Mouse (Mus musculus) fat pad, adult 2 months (tissue): Measurements from ENCODE around the gene Chst11.

ENCODE experiments used
- DNase-seq: peaks from one replicate; pipeline ENCODE4 v3.0.0-alpha.2; 2011; ENCODE audit warnings: low read depth, low spot score; ENCODE audit errors: extremely low read depth

Gene Chst11

GRCm38 (mm10) chr10:82989418-82990025, 4.2 kb downstream of the Chst11 start:
- DNase-seq = no peak

GRCm38 (mm10) chr10:82990918-82991317, 5.6 kb downstream of the Chst11 start:
- no peak for DNase-seq

DNA sequence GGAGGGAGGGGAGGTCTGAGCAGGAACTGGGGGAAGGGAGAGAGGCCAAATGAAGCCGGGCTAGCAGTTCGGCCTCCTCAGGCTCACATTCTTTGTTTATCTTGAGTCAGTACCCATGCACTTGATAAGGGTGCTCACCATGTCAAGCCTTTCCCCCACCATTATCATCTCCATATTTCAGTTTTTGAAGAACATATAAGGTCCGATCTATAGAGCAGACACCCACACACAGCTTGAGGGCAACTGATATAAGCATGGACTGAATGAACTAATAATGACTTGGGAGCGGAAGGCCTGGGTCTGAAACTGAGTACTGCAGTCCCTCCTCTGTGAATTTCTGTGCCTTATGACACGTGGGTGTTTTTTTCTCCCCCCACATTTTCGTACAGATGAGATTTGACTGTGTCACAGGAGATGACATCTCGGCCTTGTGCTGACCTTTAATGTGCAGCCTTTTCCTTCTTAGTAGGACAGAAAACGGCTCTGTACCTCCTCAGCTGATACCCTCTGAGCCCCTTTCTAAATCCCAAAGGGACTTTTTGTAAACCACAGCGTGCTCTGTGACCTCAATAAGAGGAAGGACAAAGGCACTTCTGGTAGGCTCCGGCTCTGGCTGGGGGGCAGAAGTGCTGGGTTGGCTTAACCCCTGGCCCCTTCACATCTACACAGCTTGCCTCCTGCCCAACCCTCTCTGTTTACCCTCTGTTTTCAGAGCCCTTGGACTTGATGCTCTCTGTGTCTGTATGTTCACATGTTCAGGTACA, 6.6 kb downstream of the Chst11 start:
- no peak for DNase-seq

- DNase-seq = no peak
These were observed 9.0 kb downstream of the Chst11 start for GRCm38 (mm10) chr10:82994284-82994683.

GRCm38 (mm10) chr10:82997460-82997859, 12.2 kb downstream of the Chst11 start:
- DNase-seq = no peak

- no peak for DNase-seq
These were observed 14.9 kb downstream of the Chst11 start for GRCm38 (mm10) chr10:83000169-83000568.

DNA sequence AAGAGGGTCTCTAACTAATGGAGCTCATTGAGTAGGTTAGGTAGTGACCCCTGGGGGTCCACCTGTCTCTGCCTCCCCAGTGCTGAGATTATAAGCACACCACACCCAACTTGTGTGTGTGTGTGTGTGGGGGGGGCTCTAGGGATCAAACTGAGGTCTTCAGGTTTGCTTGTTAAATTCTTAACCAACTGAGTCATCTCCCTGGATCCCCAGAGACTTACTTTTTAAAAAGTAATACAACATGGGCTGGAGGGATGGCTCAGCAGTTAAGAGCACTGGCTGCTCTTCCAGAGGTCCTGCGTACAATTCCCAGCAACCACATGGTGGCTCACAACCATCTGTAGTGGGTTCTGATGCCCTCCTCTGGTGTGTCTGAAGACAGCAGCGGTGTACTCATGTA, 15.4 kb downstream of the Chst11 start:
- no peak for DNase-seq

- no peak for DNase-seq
These were observed 18.6 kb downstream of the Chst11 start for GRCm38 (mm10) chr10:83003899-83004298.

DNA sequence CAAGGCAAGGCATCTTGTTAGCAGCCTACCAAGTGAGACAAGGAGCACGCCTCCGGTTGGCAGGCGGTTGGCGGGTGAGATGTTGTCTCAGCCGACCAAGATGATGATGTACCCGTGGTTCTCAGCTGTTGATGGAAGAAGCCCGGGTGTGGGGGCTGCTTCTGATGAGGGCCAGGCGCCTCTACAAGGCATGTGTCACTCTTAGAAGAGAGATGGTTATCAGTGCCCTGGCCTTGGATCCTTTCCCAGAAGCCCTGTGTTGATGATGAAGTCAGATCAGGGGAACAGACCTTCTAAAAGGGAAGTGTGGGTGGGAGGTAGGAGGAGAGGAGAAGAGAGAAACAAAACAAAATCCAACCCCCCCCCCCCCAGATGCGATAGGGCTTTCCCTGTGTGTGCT, 19.1 kb downstream of the Chst11 start:
- DNase-seq = no peak

DNA sequence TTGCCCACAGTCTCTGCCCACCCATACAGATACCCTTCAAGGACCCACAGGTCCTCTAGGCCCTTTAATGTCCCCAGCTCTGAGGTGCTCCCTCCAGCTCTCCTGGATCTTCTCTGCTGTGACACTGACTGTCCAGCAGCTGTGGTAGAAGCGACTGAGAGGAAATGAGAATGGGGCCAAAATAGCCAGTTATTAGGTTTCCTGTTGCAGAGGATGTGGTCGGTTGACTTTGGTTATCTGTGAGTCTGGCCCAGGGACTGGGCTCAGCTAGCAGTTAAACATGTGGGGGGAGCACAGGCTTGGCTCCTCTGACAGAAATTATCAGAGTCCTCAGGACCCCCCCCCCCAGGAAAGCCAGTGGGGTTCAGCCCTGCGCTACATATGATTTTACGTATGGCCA, 19.7 kb downstream of the Chst11 start:
- DNase-seq = no peak

GRCm38 (mm10) chr10:83006258-83006657, 21.0 kb downstream of the Chst11 start:
- no peak for DNase-seq

GRCm38 (mm10) chr10:83013984-83014383, 28.7 kb downstream of the Chst11 start:
- no peak for DNase-seq

GRCm38 (mm10) chr10:83015919-83016318, 30.6 kb downstream of the Chst11 start:
- no peak for DNase-seq

GRCm38 (mm10) chr10:83016779-83017178, 31.5 kb downstream of the Chst11 start:
- no peak for DNase-seq

- no peak for DNase-seq
These were observed 32.6 kb downstream of the Chst11 start for GRCm38 (mm10) chr10:83017760-83018498.

DNA sequence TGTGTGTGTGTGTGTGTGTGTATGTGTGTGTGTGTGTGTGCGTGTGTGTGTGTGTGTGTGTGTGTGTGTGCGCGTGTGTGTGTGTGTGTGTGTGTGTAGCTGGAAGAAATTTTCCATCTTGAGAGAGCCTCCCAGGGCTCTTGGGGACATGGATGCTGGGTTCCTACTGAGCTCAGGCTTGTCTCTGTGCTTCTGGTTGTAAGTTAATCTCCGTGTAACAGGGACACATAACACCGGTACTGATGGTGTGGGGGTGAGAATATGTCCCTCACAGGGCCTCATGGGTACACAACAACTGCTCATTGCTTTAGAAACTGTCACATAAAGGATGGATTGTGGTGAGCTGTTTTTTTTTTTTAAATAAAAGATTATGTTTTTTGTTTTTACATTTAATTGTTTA, 33.2 kb downstream of the Chst11 start:
- no peak for DNase-seq

DNA sequence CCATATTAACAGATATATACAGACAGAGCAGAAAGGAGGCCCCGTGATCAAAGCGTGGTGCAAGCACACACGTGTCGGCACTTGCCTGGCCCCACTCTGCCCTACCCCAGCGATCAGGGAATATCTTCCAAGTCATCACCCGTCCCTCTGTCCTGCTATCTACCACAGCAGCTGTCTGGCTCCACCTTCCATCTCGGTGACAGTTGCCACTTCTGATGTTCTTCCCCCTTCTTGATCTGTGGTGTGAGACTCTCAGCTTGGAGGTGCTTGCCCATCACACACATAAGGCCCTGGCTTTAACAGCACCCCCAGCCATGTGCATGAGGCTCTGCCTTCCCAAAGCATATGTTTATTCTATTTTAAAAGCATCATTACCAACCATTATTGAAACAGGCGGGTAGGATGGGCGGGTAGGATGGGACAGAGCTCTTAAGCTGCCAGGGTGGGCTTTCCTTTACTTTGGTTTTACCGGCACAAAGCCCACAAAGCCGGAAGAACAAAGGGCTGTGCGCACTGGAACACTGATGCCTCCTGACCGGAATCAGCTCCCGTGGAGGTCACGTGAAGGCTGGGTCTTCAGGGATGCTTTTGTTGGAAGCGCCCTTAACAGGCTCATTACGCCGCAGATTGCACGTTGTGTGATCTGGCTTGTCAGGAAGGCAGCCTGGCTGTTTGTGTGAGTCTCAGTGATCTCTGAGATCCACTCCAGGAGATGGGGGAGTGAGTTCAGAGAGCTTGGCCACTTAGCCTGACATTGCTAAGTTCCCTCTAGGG, 34.4 kb downstream of the Chst11 start:
- DNase-seq = no peak

GRCm38 (mm10) chr10:83022616-83023015, 37.3 kb downstream of the Chst11 start:
- DNase-seq = no peak

DNA sequence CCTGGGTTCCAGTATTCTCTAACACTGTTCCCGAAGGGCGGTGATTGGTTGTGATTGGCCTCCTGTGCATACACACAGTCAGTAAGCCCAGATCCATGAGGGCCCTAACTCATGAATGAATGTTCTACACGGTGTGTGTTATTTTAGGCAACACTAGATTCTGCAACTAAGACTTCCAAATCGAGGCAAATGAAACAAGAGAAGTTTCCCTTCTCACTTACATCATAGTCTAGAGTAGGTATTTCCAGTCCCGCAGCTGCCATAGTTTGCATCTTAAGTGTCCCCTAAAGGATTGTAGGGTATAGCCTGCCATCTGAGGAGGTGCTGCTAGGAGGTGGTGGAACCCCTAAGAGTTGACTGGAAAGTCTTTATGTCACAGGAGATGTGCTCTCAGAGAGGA, 40.9 kb downstream of the Chst11 start:
- no peak for DNase-seq

DNA sequence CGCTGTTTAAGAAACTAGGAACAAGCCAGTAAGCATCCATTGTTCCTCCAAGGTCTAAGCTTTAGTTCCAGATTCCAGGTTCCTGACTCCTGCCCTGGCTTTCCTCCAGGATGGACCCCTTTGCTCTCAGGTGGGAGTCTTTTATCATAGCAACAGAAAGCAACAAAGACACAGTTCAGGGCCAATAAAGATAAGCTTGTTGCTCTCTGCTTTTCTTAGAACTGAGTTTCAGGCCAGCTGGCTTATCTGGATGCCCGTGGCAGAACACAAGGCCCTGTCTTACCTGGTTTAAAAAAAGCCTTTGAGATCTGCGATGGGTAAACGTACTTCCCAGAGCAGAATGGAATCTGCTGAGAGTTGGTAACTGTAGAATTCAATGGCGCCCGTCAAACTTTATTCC, 42.4 kb downstream of the Chst11 start:
- DNase-seq = no peak

DNA sequence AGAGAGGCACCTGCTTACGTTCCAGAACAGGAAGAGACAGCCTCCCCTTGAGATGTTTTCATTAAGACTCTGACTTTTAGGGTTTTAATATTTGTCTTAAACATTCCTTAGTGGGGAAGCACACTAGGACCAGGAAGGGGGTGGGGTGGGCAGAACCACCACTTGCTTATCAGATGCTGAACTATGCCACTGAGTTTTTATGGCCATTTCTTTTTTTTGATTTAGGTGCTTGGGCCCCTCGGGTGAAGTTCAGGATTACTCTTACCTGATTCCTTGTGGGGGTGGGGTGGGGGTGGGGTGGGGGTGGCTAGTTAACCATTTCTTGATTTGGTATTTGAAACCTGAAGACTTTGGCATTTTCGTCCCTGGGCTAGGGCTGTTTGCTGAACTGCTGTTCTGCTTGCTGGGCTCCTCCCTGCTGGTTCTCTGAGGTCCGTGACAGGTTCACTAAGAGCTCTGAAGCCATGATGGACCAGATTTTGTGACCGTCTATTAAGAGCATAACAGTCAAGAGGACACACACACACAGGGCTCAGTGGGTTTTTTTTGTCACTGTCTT, 44.9 kb downstream of the Chst11 start:
- DNase-seq = no peak
